Mouse (Mus musculus): ENCODE results near the gene Dyrk1b.
"Not testable (repeated sequence)": the region's sequence is repeated elsewhere in the genome, so short reads cannot be mapped to it uniquely, and the experiment has no call there.

Dyrk1b gene

DNA sequence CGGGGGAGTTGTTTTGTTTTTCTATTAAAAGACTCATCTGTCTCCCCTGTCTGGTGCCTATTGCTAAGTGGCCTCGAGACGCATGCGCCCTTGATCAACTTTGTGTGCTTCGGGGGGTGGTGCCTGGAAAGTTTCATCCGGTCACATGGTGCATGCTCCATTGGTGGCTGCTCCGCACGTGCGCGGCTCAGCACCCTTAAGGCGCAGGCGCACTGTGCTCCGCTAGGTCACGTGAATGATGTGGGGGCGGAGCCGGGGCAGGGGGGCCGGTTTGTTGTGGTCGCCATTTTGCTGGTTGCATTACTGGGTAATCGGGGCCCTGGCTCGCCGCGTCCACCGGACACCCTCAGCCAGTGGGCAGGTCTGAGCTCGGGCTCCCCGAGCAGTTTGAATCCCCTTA lies at the start of gene Dyrk1b:
Dyrk1b (plus strand) TSS at position 242 of the 400 bp plus-strand sequence.
- DNase-seq (ENCODE audit: low read depth, low spot score), result peak; percentile 99

DNA sequence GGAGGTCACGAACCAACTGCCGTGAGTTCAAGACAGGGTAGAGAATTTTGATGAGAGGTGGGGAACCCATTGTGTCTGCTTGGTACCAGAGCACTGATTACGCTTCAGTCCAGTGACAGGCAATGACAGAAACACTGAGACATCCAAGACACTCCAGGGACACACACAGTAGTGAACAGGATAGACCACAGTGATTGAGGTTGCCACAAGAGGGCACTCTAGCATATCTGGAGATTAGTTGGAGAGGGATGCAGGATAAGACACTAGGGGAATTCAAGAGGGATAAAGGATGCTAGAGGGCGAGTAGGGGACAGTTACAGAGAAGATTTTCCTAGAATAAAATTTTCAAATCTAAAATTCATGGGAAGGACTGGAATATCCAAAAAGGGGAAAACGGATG lies 41.7 kb upstream of the Dyrk1b start:
- DNase-seq (ENCODE audit: low read depth, low spot score), result peak; percentile 10

- DNase-seq (ENCODE audit: low read depth, low spot score), result peak; percentile 60
These were observed 31.0 kb upstream of the Dyrk1b start for GRCm38 (mm10) chr7:28148263-28148662.

DNA sequence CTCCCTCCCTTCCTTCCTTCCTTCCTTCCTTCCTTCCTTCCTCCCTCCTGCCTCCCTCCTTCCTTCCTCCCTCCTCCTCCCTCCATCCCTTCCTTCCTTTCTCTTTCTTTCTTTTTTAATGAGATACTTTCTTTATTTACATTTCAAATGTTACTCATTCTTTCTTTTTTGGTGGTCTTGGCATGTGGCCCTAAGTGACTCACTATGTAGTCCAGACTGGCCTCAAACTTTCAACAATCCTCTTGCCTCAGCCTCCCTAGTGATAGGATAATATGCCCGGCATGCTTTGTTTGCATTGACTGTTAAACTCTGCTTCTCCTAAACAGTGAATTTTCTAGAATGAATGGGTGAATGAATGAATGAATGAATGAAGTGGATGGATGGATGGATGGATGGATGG lies 29.4 kb upstream of the Dyrk1b start:
- no peak for DNase-seq (ENCODE audit: low read depth, low spot score)

DNA sequence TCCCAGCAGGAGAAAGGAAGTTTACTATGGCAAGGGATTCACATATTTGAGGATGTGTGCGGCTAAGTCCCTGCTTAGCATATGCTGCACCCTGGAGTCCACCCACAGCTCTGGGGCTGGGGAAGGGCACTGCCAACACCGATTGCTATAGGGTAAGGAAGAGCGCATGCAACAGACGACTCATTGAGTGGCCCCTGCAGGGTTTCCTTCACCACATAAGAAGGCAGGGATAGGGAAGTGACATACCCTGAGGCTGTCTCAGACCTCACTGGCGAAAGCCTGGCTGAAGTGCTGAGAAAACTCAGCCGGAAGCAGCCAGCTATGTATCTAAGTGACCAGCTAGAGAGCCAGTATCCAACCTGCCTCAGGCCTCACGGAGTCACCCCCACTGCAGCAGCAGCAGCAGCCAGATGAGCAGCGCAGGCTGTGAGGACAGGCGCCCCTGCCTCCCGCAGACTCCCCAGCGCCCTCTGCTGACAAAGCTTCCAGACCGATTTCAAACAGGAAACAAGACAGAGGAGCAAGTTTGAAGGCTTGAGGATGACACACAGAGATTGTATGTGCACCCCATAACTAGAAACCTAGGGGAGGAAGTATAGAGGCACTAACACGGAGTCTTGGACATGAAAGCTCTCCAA lies 27.6 kb upstream of the Dyrk1b start:
- DNase-seq (ENCODE audit: low read depth, low spot score), result peak; percentile 60

GRCm38 (mm10) chr7:28153595-28153994 lies 25.7 kb upstream of the Dyrk1b start:
- DNase-seq (ENCODE audit: low read depth, low spot score), result not testable (repeated sequence)

GRCm38 (mm10) chr7:28159292-28159691 lies 20.0 kb upstream of the Dyrk1b start:
- no peak for DNase-seq (ENCODE audit: low read depth, low spot score)

DNA sequence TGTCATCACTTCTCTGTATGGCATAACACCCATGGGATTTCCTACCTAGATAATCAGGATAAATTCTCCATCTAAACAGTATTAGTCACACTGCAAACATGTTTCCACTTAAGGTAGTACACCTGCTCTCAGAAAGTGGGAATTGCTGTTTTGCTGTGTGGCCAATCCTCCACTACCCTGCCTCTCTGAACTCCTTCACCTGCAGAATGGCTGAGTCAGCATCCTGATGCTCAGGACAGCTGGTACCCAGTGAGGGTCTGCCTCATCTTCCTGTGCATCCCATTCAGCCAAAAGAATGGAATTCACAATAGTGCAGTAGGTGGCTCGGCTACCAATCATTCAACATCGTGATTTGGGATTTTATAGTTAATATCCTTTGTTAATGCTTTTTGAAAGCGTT lies 19.4 kb upstream of the Dyrk1b start:
- DNase-seq (ENCODE audit: low read depth, low spot score), result no peak

DNA sequence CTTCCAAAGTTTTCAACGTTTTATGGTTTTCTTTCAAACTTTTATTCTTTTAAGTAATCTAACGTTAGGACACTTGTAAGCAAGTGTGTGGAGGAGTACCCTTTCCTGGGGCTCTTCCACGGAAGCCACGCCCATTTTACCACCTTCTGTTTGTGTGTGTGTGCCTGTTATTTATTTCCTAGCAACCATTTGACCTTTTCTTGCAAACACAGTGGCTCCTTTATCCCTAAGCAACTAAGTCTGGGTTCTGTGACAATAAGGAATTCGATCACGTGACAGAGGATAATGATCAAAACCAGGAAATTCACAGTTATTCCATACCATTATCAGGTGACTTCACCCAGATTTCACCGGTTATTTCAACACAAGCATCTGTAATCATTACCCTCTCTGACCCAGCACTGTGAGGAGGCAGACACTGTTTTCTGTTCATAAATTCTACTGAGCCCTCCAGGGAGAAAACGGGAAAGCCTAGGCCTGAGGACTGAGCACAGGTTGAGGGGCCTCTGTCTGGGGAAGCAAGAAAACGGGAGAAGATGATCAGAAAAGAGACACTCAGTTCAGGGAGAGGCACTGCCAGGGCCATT lies 18.0 kb upstream of the Dyrk1b start:
- DNase-seq (ENCODE audit: low read depth, low spot score), result no peak

- no peak for DNase-seq (ENCODE audit: low read depth, low spot score)
These were observed 13.9 kb upstream of the Dyrk1b start for GRCm38 (mm10) chr7:28165406-28165805.

- DNase-seq (ENCODE audit: low read depth, low spot score), result peak; percentile 83
These were observed 10.8 kb upstream of the Dyrk1b start for GRCm38 (mm10) chr7:28168320-28169115.

DNA sequence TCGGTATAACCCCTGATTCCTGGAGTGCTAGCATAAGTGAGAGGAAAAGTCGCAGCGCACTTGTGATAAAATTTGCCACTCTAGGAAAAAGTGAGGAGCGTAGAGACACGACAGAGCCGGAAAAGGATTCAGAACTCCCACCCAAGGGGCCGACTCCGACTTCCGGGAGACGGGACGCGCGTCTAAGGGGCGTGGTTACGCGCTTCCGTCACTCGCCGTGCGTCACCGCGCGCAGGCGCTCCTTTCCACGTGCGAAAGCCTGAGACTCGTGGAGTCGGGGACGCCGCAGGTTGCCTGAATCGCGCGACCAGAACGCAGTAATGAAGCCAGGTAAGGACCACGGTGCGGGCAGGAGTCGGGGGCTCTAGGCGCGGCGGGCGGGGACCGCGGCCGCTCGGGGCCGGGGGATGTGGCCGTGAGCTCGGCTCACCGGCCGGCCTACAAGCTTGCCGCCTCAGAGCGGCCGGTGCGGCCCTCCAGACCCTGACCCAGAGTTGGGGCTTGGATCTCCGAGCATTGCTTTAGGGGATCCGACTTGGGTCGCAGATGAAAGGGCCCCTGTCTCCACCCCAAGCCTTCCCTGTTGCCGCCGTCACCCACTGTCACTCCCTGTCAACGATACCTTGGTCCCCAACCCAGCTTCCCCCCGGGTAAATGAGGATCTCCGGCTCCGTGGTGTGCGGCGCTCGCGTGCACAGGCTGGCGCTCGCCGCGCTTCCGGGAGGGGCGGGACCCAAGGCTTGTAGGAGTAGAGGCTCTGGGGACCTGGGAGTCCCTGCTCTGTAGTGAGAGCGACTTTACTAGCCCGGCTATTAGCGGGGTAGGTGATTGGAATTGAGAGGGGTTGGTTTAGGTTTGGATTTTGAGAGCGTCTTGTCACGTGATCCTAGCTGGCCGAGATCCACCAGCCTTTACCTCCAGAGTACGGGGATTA lies 9.5 kb upstream of the Dyrk1b start, which contains the start of gene Fbl:
Fbl (plus strand) TSS at position 222 of the 934 bp plus-strand sequence.
- DNase-seq (ENCODE audit: low read depth, low spot score), result peak; percentile 97

DNA sequence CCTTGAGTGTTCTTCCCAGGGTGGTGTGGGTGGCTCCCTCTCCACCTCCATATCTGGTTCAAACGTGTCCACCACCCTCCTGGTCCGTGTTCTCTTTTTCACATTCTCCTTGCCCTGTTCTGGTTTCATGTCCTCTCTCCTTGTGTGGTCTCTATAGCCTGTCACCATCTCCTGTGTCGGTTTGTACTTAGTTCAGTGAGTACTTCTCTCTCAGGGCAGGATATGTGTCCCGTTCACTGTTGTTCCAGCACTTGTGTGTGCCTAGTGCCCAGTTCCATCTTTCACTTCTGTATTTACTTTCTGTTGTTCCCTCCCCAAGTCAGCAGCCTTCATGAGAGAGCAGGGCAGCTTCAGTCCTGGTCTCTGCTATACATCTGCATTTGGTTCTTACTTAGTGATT lies 3.9 kb upstream of the Dyrk1b start:
- DNase-seq (ENCODE audit: low read depth, low spot score), result no peak

- peak; percentile 96 for DNase-seq (ENCODE audit: low read depth, low spot score)
These were observed 590 bp downstream of the Dyrk1b start for GRCm38 (mm10) chr7:28179741-28180377.

DNA sequence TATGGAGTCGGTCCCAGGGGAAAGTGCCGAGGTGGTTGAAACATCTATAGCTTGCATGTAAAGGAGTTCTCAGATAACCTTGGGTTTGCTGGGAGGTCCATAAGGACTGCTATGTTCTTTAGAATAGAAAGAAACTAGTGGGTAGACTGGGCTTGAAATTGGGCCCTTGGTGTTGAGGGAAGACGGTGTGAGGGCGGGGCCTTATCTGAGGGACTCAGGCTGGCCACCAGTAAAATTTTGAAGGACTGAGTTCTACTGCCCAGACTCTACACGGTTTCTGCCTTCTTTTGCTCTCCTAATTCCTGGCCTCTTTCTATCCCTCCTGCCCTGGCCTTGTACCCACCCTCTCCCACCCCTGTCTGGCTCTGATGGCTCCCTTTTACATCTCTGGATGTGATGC lies 1.6 kb downstream of the Dyrk1b start:
- no peak for DNase-seq (ENCODE audit: low read depth, low spot score)

DNA sequence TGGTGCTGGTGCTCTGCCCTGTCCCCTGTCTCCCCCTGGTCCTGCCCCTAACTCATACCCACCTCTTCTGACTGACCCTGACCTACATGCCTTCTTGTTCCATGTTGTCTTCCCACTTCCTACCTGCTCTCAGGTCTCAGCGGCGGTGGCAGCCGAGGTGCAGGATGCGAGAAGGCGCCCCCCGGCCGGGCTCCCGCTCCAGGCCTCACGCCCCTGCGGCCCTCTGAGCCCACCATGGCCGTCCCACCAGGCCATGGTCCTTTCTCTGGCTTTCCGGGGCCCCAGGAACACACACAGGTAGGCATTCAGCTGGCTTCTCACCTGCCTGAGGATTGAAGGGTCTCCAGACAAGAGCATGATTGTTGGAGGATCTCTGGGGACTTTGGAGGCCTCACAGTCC lies 2.1 kb downstream of the Dyrk1b start:
- no peak for DNase-seq (ENCODE audit: low read depth, low spot score)

- DNase-seq (ENCODE audit: low read depth, low spot score), result no peak
These were observed 3.1 kb downstream of the Dyrk1b start for GRCm38 (mm10) chr7:28182320-28182719.

GRCm38 (mm10) chr7:28185884-28186283 lies 6.6 kb downstream of the Dyrk1b start:
- DNase-seq (ENCODE audit: low read depth, low spot score), result no peak

GRCm38 (mm10) chr7:28186631-28187030 lies 7.4 kb downstream of the Dyrk1b start:
- DNase-seq (ENCODE audit: low read depth, low spot score), result no peak

GRCm38 (mm10) chr7:28191489-28191888 lies 12.2 kb downstream of the Dyrk1b start:
- DNase-seq (ENCODE audit: low read depth, low spot score), result no peak

GRCm38 (mm10) chr7:28191903-28192302 lies 12.6 kb downstream of the Dyrk1b start:
- DNase-seq (ENCODE audit: low read depth, low spot score), result no peak

All from CD4-positive helper T cell, adult 2 months (primary cell).